9 mouse cellular contexts compared by ENCODE assay signal in the genomic region with DNA sequence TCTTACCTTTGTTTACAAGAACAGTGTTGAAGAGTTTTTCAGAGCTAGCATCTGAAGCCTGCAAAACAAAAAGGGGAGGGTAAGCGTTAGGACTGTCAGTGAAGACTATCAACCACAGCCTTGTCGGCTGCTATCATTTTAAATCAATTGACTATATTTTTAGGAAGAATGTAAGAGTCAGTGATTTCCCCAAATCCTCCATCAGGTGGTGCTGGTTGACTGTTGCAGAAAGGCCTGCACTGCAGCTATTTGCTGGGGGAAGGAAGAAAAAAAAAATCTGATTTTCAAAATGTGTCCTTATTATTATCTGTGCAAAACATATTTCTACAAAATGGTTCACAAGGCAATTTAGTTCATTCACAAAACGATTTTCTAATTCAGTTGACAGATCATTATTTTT.
A peak's percentile ranks its signal among the peaks of the same experiment; 100 is the strongest.
DNase-seq lines count a peak whose midpoint lies in the region; ATAC-seq and TF ChIP-seq lines count a peak whose summit lies in the region.
"Had no signal": no experiment of that assay in that cellular context is flagged by ENCODE, and none has a peak within 500 bp of the region (broad histone marks: within the 10 kb centered on the region; RNA-seq: fewer than 3 reads in every experiment).

No protein-coding gene starts in this region.

- peak overlapping the region; percentile 51 for H3K9ac ChIP-seq in forebrain, embryonic 16.5 days (replicated peaks; ENCODE audit: low read depth, low read length)
- H3K9ac ChIP-seq in midbrain, embryonic 13.5 days (replicated peaks): peak overlapping the region; percentile 55
- H3K9ac ChIP-seq: liver, embryonic 13.5 days had no signal

- peak; percentile 77 for TF ChIP-seq CTCF in cerebellum, adult 2 months (IDR thresholded peaks at IDR 0.05; ENCODE audit: borderline replicate concordance, insufficient read depth, low read depth, low read length)

- peaks cover 8% of the 10 kb centered on the region for H3K4me1 ChIP-seq in cerebellum, adult 2 months (ENCODE audit: control insufficient read depth, insufficient read depth, low read length)
- peaks cover 58% of the 10 kb centered on the region for H3K4me1 ChIP-seq in forebrain, embryonic 16.5 days (replicated peaks; ENCODE audit: control insufficient read depth, insufficient read depth, low read length)
- peaks cover 70% of the 10 kb centered on the region for H3K4me1 ChIP-seq in midbrain, embryonic 13.5 days (replicated peaks)
- H3K4me1 ChIP-seq: liver, embryonic 13.5 days had no signal

- DNase-seq in right cerebral cortex, adult 18-20 months: peak; percentile 48
- DNase-seq in right cerebral cortex, postnatal 36 days (ENCODE audit: low spot score in 2 of 2): no peak
- peak; percentile 58 to 62 for DNase-seq in cerebellum, adult 2 months
- peak; percentile 65 to 76 for DNase-seq in layer of hippocampus, postnatal 10 days (ENCODE audit: low spot score in 2 of 2)
- no peak for DNase-seq in thymus, postnatal 14 days
- no peak for DNase-seq in thymus, postnatal 0 days (ENCODE audit: low spot score)
- DNase-seq: liver, embryonic 13.5 days had no signal

- H3K4me2 ChIP-seq in forebrain, embryonic 16.5 days (ENCODE audit: low read length): peak overlapping the region; percentile 64
- peak overlapping the region; percentile 60 for H3K4me2 ChIP-seq in midbrain, embryonic 13.5 days (replicated peaks)
- H3K4me2 ChIP-seq: liver, embryonic 13.5 days had no signal

- H3K9me3 ChIP-seq in forebrain, embryonic 16.5 days (ENCODE audit: control insufficient read depth, low read length): no peaks in the 10 kb centered on the region
- no peaks in the 10 kb centered on the region for H3K9me3 ChIP-seq in midbrain, embryonic 13.5 days
- H3K9me3 ChIP-seq: liver, embryonic 13.5 days had no signal

- TF ChIP-seq POLR2A in cerebellum, adult 2 months (IDR thresholded peaks at IDR 0.05; ENCODE audit: borderline replicate concordance, insufficient read depth, low read length): no peak

- no peak overlapping the region for H3K27ac ChIP-seq in cerebellum, adult 2 months (ENCODE audit: insufficient read depth, low read length)
- H3K27ac ChIP-seq in forebrain, embryonic 16.5 days (ENCODE audit: low read length): no peak overlapping the region; the same call in 1 of the 2 replicates
- no peak overlapping the region; the same call in 1 of the 2 replicates for H3K27ac ChIP-seq in midbrain, embryonic 13.5 days
- H3K27ac ChIP-seq: liver, embryonic 13.5 days had no signal

- no peak overlapping the region for H3K4me3 ChIP-seq in cerebellum, adult 2 months (replicated peaks; ENCODE audit: insufficient read depth, low read depth, low read length)
- H3K4me3 ChIP-seq in forebrain, embryonic 16.5 days (replicated peaks; ENCODE audit: low read length): peak overlapping the region; percentile 42
- peak overlapping the region; percentile 41 for H3K4me3 ChIP-seq in midbrain, embryonic 13.5 days (replicated peaks)
- H3K4me3 ChIP-seq: liver, embryonic 13.5 days had no signal

- H3K36me3 ChIP-seq in forebrain, embryonic 16.5 days (ENCODE audit: control insufficient read depth, insufficient read depth): no peaks in the 10 kb centered on the region
- H3K36me3 ChIP-seq in midbrain, embryonic 13.5 days: peaks cover 12% of the 10 kb centered on the region; the same call in 1 of the 2 replicates
- H3K36me3 ChIP-seq: liver, embryonic 13.5 days had no signal

- ATAC-seq in forebrain, embryonic 16.5 days: no peak
- no peak for ATAC-seq in midbrain, embryonic 13.5 days

- whole genome bisulfite sequencing in cerebellum, adult 2 months: 42% methylated on average over 3 of the region's 3 CpGs
- 8% methylated on average over 3 of the region's 3 CpGs for WGBS in forebrain, embryonic 16.5 days
- WGBS in midbrain, embryonic 13.5 days: 16% methylated on average over 3 of the region's 3 CpGs

- no peaks in the 10 kb centered on the region for H3K27me3 ChIP-seq in cerebellum, adult 2 months (ENCODE audit: control insufficient read depth, insufficient read depth, low read length)
- no peaks in the 10 kb centered on the region for H3K27me3 ChIP-seq in forebrain, embryonic 16.5 days (replicated peaks; ENCODE audit: control insufficient read depth, insufficient read depth, low read length)
- no peaks in the 10 kb centered on the region for H3K27me3 ChIP-seq in midbrain, embryonic 13.5 days

Comparison
In these comparisons a context has a peak if more than half of its experiments do, and no peak if none do; other contexts are left out.
1. DNase-seq: peak in right cerebral cortex, adult 18-20 months (single experiment), cerebellum, adult 2 months (2 of 2) and layer of hippocampus, postnatal 10 days (2 of 2); none in right cerebral cortex, postnatal 36 days (0 of 2), thymus, postnatal 14 days (single experiment) and thymus, postnatal 0 days (single experiment).